In genomic region chr10:80434233-80434592, GRCm38 (mm10) we compare ENCODE assay signal across 8 mouse cellular contexts. TPM values are rescaled to one million over a fixed set of nuclear protein-coding genes. Genes with fewer than 3 reads are reported as not detected.
DNase-seq lines count a peak whose midpoint lies in the region; ATAC-seq and TF ChIP-seq lines count a peak whose summit lies in the region.

No protein-coding gene starts in this region.

- no peaks in the 10 kb centered on the region for H3K9me3 ChIP-seq in embryonic facial prominence, embryonic 14.5 days (ENCODE audit: control insufficient read depth, low read length)
- H3K9me3 ChIP-seq in limb, embryonic 10.5 days (replicated peaks) = no peaks in the 10 kb centered on the region
- no peaks in the 10 kb centered on the region for H3K9me3 ChIP-seq in neural tube, embryonic 12.5 days

- DNase-seq in layer of hippocampus, adult 2 months (ENCODE audit: low spot score in 2 of 2) = no peak
- DNase-seq in layer of hippocampus, postnatal 14 days (ENCODE audit: low spot score in 2 of 2) = no peak
- no peak for DNase-seq in embryonic facial prominence, embryonic 14.5 days (ENCODE audit: low spot score)
- no peak for DNase-seq in limb, embryonic 10.5 days (ENCODE audit: low spot score)
- DNase-seq in right cerebral cortex, postnatal 36 days (ENCODE audit: low spot score in 2 of 2) = no peak
- no peak for DNase-seq in cerebellum, adult 11 months
- no peak for DNase-seq in lung, adult 2 months

- ATAC-seq in embryonic facial prominence, embryonic 14.5 days (ENCODE audit: low read depth) = no peak
- no peak for ATAC-seq in neural tube, embryonic 12.5 days (ENCODE audit: low FRiP score, low read depth)

- 12% methylated on average over 8 of the region's 8 CpGs for WGBS in embryonic facial prominence, embryonic 14.5 days
- 13% methylated on average over 8 of the region's 8 CpGs for WGBS in limb, embryonic 10.5 days
- WGBS in neural tube, embryonic 12.5 days = 12% methylated on average over 8 of the region's 8 CpGs
- 10% methylated on average over 8 of the region's 8 CpGs for WGBS in lung, adult 2 months

- peak; percentile 42 for TF ChIP-seq CTCF in layer of hippocampus, adult 2 months (conservative IDR thresholded peaks at IDR 0.05)
- TF ChIP-seq CTCF in lung, adult 2 months (IDR thresholded peaks at IDR 0.05; ENCODE audit: insufficient read depth, low read length) = no peak

- H3K27ac ChIP-seq in layer of hippocampus, adult 2 months = peak overlapping the region; percentile 100; the same call in 1 of the 2 replicates
- no peak overlapping the region for H3K27ac ChIP-seq in embryonic facial prominence, embryonic 14.5 days (replicated peaks; ENCODE audit: low read depth, low read length)
- H3K27ac ChIP-seq in limb, embryonic 10.5 days = peak overlapping the region; percentile 98
- H3K27ac ChIP-seq in neural tube, embryonic 12.5 days = no peak overlapping the region

- H3K4me2 ChIP-seq in embryonic facial prominence, embryonic 14.5 days (ENCODE audit: low read depth, low read length) = peak overlapping the region; percentile 95; the same call in 1 of the 2 replicates
- H3K4me2 ChIP-seq in neural tube, embryonic 12.5 days (replicated peaks) = no peak overlapping the region; the same call in 1 of the 2 replicates

- no peak overlapping the region for H3K9ac ChIP-seq in embryonic facial prominence, embryonic 14.5 days (ENCODE audit: low read depth, low read length)
- no peak overlapping the region for H3K9ac ChIP-seq in neural tube, embryonic 12.5 days

- TF ChIP-seq POLR2A in lung, adult 2 months (IDR thresholded peaks at IDR 0.05; ENCODE audit: borderline replicate concordance, extremely low read depth, low read depth, low read length) = no peak

- peaks cover 19% of the 10 kb centered on the region for H3K36me3 ChIP-seq in embryonic facial prominence, embryonic 14.5 days (ENCODE audit: control insufficient read depth, insufficient read depth, low read length)
- peaks cover 27% of the 10 kb centered on the region for H3K36me3 ChIP-seq in limb, embryonic 10.5 days
- peaks cover 16% of the 10 kb centered on the region for H3K36me3 ChIP-seq in neural tube, embryonic 12.5 days

- no peak overlapping the region for H3K4me3 ChIP-seq in layer of hippocampus, adult 2 months
- H3K4me3 ChIP-seq in embryonic facial prominence, embryonic 14.5 days (ENCODE audit: low read depth, low read length) = peak overlapping the region; percentile 98; the same call in 1 of the 2 replicates
- H3K4me3 ChIP-seq in limb, embryonic 10.5 days = peak overlapping the region; percentile 99
- H3K4me3 ChIP-seq in neural tube, embryonic 12.5 days = 0 out of 2 replicates have a peak overlapping the region, but pooled peaks have one; percentile 15
- no peak overlapping the region for H3K4me3 ChIP-seq in lung, adult 2 months (replicated peaks; ENCODE audit: extremely low read depth, low read depth, low read length)

- H3K27me3 ChIP-seq in embryonic facial prominence, embryonic 14.5 days (replicated peaks; ENCODE audit: control insufficient read depth, insufficient read depth, low read length) = no peaks in the 10 kb centered on the region
- peaks cover 9% of the 10 kb centered on the region for H3K27me3 ChIP-seq in limb, embryonic 10.5 days (ENCODE audit: low read depth, poor library complexity, severe bottlenecking)
- H3K27me3 ChIP-seq in neural tube, embryonic 12.5 days (replicated peaks) = no peaks in the 10 kb centered on the region

- peaks cover 22% of the 10 kb centered on the region for H3K4me1 ChIP-seq in embryonic facial prominence, embryonic 14.5 days (ENCODE audit: control insufficient read depth, insufficient read depth, low read length)
- H3K4me1 ChIP-seq in limb, embryonic 10.5 days = peaks cover 40% of the 10 kb centered on the region
- peaks cover 37% of the 10 kb centered on the region for H3K4me1 ChIP-seq in neural tube, embryonic 12.5 days
- H3K4me1 ChIP-seq in lung, adult 2 months (ENCODE audit: control insufficient read depth, insufficient read depth, low read length) = 0 out of 2 replicates have a peak, but pooled peaks cover 5% of the 10 kb centered on the region

RNA-seq across cellular contexts. Expression of gene Tcf3, which starts 0.8 kb away (rescaled TPM):
- total RNA-seq in layer of hippocampus, adult 2 months (2021) = 10 to 100 TPM; 27.6 to 31.6 TPM
- 10 to 100 TPM; 33.3 to 35.0 TPM for total RNA-seq in layer of hippocampus, postnatal 14 days (2021)
- 93.7 and 112 TPM in 2 replicates for polyA plus RNA-seq in embryonic facial prominence, embryonic 14.5 days (2014; fragmentation: Nextera tagmentation; extraction: Ambion mirVana)
- 260 and 283 TPM in 2 replicates for polyA plus RNA-seq in limb, embryonic 10.5 days (2016; fragmentation: Nextera tagmentation; extraction: Ambion mirVana)
- 156 and 166 TPM in 2 replicates for polyA plus RNA-seq in neural tube, embryonic 12.5 days (2016; fragmentation: Nextera tagmentation; extraction: Ambion mirVana)
- polyA plus RNA-seq in lung, adult 2 months (2012; rRNA removed) = 94.7 and 98.6 TPM in 2 replicates

RNA-seq across cellular contexts. Expression of gene Uqcr11, which starts 27.6 kb away (rescaled TPM):
- total RNA-seq in layer of hippocampus, adult 2 months (2021) = 100 to 1,000 TPM; 404 to 413 TPM
- total RNA-seq in layer of hippocampus, postnatal 14 days (2021) = 100 to 1,000 TPM; 620 to 655 TPM
- 751 and 879 TPM in 2 replicates for polyA plus RNA-seq in embryonic facial prominence, embryonic 14.5 days (2014; fragmentation: Nextera tagmentation; extraction: Ambion mirVana)
- polyA plus RNA-seq in limb, embryonic 10.5 days (2016; fragmentation: Nextera tagmentation; extraction: Ambion mirVana) = 651 and 677 TPM in 2 replicates
- polyA plus RNA-seq in neural tube, embryonic 12.5 days (2016; fragmentation: Nextera tagmentation; extraction: Ambion mirVana) = 436 and 478 TPM in 2 replicates
- 1,202 and 1,263 TPM in 2 replicates for polyA plus RNA-seq in lung, adult 2 months (2012; rRNA removed)

RNA-seq across cellular contexts. Expression of gene Mbd3, which starts 34.9 kb away (rescaled TPM):
- total RNA-seq in layer of hippocampus, adult 2 months (2021) = 100 to 1,000 TPM; 147 to 149 TPM
- total RNA-seq in layer of hippocampus, postnatal 14 days (2021) = 100 to 1,000 TPM; 121 to 131 TPM
- polyA plus RNA-seq in embryonic facial prominence, embryonic 14.5 days (2014; fragmentation: Nextera tagmentation; extraction: Ambion mirVana) = 164 and 186 TPM in 2 replicates
- polyA plus RNA-seq in limb, embryonic 10.5 days (2016; fragmentation: Nextera tagmentation; extraction: Ambion mirVana) = 453 and 469 TPM in 2 replicates
- 304 and 314 TPM in 2 replicates for polyA plus RNA-seq in neural tube, embryonic 12.5 days (2016; fragmentation: Nextera tagmentation; extraction: Ambion mirVana)
- 131 and 143 TPM in 2 replicates for polyA plus RNA-seq in lung, adult 2 months (2012; rRNA removed)

RNA-seq across cellular contexts. Expression of gene Mex3d, which starts 46.8 kb away (rescaled TPM):
- total RNA-seq in layer of hippocampus, adult 2 months (2021) = 10 to 100 TPM; 15.5 to 17.1 TPM
- total RNA-seq in layer of hippocampus, postnatal 14 days (2021) = 10 to 100 TPM; 20.3 to 24.2 TPM
- polyA plus RNA-seq in embryonic facial prominence, embryonic 14.5 days (2014; fragmentation: Nextera tagmentation; extraction: Ambion mirVana) = 6.2 and 6.4 TPM in 2 replicates
- polyA plus RNA-seq in limb, embryonic 10.5 days (2016; fragmentation: Nextera tagmentation; extraction: Ambion mirVana) = 7.2 and 7.5 TPM in 2 replicates
- polyA plus RNA-seq in neural tube, embryonic 12.5 days (2016; fragmentation: Nextera tagmentation; extraction: Ambion mirVana) = 23.6 and 26.5 TPM in 2 replicates
- polyA plus RNA-seq in lung, adult 2 months (2012; rRNA removed) = 37.5 and 48.3 TPM in 2 replicates

Comparison
In these comparisons a context has a peak if more than half of its experiments do, and no peak if none do; other contexts are left out.
1. H3K27ac ChIP-seq: peak in layer of hippocampus, adult 2 months (single experiment) and limb, embryonic 10.5 days (single experiment); none in embryonic facial prominence, embryonic 14.5 days (single experiment) and neural tube, embryonic 12.5 days (single experiment).
2. H3K4me3 ChIP-seq: peak in embryonic facial prominence, embryonic 14.5 days (single experiment), limb, embryonic 10.5 days (single experiment) and neural tube, embryonic 12.5 days (single experiment); none in layer of hippocampus, adult 2 months (single experiment) and lung, adult 2 months (single experiment).